Mouse (Mus musculus) naive thymus-derived CD4-positive, alpha-beta T cell, adult 2 months (primary cell): ENCODE data around the gene Tmem234.
A peak's percentile ranks its signal among the peaks of the same experiment; 100 is the strongest.

Source experiments
- DNase-seq: peaks from one replicate; pipeline ENCODE4 v3.0.0-alpha.2; 2011; ENCODE audit warnings: low read depth

The Tmem234 gene

DNA sequence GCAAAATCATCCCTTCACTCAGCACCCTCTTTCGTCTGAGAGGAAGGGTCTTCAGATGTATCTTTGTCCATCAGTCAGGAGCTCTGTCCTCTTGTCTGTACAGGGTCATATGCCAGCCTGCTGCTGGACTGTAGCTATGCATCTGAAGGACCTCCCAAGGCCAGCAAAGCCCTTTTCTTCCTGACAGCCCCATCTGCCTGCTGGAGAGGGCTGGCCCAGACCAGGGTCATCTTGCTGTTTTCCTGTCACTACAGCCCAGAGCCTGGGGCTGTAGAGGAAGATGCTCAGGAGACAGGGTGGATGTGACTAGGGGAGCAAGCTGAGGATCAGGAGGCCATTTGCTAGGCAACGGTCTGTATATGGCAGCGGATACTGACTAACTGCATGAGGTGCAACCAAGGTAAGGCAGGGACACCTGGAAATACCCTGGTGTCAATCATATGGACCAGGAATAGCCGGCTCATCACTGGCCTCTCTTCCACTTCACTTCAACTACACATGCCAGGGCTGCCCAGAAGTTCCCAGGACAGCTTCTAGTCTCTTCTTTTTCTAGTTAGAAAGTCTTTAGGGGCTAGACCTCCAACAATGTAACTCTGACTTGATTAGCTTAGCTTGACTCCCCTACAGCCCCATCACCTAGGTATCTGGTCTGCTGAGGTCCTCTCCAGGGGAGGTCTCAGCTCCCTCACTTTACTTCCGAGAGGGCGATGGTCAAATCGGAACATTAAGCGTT lies 22.5 kb downstream of the Tmem234 start:
- DNase-seq: no peak

GRCm38 (mm10) chr4:129623681-129624091 lies 23.2 kb downstream of the Tmem234 start, which contains the start of gene Ccdc28b:
Gene Ccdc28b (minus strand): TSS chr4:129623947.
- DNase-seq: no peak

DNA sequence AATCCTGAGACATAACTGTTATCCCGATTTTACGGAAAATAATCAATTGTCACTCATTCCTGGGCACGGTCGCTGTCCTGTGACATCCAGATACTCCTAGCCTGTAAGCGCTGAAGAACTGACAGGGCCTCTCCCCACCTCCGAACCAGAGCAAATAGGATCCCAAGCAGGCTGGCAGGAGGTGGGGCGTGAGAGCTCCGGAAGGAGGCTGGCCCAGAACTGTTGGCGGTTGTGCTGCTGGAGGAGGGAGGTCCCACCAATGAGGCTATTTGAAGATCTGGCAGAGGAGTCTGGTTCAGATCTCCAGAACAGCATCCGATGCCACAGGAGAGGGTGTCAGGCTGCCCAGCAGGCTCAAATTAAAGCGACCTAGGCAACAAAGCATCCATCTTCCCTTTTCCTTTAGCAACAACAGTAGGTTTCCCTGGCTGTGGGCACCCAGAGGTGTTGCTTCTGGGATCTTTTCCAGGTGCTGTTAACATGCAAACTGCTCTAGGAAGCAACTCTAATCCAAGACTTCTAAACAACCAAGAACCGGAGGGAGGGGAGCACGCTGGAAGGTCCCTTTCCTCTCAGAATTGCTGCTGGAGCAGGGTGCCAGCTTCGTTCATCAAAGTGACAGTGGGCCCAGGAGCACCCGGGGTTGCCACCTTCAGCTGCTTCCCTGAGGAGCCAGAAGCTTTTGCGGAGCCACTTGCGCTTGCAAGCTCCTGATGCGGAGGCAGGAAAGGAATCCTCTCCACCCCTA lies 24.0 kb downstream of the Tmem234 start:
- DNase-seq: peak; percentile 94

GRCm38 (mm10) chr4:129625029-129625370 lies 24.5 kb downstream of the Tmem234 start:
- DNase-seq: peak; percentile 79

- no peak for DNase-seq
Observed at GRCm38 (mm10) chr4:129625496-129625895, 25.0 kb downstream of the Tmem234 start.

DNA sequence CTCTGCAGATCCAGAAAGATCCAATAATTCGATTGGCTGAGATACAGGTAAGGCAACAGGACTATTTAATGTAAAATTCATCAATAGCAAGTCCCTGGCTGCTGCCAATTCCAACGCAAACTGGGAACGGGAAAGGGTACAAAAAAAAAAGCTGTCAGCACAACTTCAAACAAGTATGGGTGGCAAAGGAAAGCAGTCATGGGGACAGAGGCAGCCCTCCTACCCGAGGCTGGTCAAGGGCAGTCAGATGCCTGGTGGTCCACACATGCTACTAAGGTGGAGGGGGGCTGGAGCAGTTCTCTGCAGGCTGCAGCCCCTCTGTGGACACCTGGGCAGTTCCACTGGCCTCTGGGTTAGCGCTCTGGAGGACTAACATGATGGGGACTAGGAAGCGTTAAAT lies 25.6 kb downstream of the Tmem234 start:
- no peak for DNase-seq

DNA sequence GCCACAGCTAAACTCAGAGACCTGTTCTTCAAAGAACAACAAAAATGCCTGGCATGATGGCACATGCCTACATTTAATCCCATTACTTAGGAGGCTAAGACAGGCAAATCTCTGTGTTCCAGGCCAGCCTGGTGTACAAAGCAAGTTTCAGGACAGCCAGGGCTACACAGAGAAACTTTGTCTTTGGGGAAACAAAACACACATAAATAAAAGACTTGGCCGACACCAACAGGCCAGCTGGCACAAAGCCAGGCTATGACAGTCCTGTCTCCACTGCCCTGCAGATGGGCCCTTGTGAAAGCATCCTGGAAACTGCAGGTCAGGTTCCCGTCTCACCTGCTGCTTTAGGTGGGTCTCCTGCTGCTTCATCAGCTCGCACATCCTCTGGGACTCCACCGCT lies 30.5 kb downstream of the Tmem234 start:
- no peak for DNase-seq

DNA sequence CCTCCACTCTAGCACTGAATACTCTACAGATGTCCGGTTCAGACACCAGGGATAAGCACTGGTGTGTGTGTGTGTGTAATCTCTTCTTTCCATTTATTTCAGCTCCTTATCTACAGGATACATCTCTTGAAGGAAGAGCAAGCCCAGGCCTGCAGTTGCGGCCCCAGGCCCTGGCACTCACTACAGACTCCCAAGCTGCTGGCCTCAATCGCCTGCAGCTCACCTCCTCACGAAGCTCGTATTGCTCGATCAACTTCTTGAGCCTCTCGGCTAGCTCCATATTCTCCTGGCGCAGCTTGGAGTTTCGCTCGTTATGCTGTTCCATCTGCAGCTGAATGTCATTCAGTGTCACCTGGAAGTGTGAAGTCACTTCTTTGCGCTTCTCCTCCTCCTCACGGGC lies 31.4 kb downstream of the Tmem234 start:
- DNase-seq: no peak

DNA sequence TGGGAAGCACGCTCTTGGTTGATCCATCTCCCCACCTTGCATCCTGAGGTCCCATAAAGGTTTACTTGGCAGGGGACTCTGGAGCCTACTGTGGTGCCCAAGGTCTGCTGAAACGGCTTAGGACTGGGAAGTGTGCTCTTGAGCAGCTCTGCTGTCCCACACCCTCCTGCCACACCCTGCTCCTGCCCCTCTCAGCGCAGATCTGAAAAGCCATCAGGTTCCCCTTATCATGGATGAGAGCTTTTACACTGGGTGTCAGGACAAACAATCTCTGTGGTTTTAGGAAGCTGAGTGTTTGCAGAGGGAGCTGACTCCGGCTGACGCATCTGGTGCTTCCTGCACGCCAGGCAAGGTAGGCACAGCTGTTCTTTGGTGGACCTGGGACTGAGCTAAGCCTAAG lies 33.4 kb downstream of the Tmem234 start:
- no peak for DNase-seq

DNA sequence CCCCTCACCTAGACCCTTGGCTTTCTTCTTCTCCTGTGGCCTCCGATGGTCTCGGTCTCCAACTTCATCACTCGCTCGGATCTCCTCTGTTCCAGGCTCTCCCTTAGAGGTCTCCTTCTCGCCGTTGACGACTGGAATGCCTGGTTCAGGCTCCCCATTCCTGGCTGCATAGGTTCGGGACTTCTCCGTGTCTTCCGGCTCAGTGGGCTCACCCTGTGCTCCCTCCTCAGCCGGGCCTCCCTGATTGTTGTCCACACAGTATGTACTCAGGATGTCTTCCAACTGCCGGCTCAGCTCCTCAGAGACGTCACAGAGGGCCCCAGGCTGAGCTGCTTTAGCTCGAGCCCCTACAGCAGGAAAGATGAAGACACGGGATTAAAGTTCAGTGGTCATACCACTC lies 38.8 kb downstream of the Tmem234 start:
- no peak for DNase-seq

- DNase-seq: no peak
Observed at GRCm38 (mm10) chr4:129640101-129640637, 39.7 kb downstream of the Tmem234 start.

- DNase-seq: peak; percentile 95
Observed at GRCm38 (mm10) chr4:129640638-129641467, 40.4 kb downstream of the Tmem234 start, which contains the start of gene Txlna. Gene Txlna (minus strand): TSS chr4:129641065.

- DNase-seq: no peak
Observed at GRCm38 (mm10) chr4:129641756-129642155, 41.3 kb downstream of the Tmem234 start.

GRCm38 (mm10) chr4:129645204-129645603 lies 44.7 kb downstream of the Tmem234 start:
- peak; percentile 28 for DNase-seq

GRCm38 (mm10) chr4:129648656-129649055 lies 48.2 kb downstream of the Tmem234 start:
- no peak for DNase-seq

GRCm38 (mm10) chr4:129650359-129650758 lies 49.9 kb downstream of the Tmem234 start:
- no peak for DNase-seq

DNA sequence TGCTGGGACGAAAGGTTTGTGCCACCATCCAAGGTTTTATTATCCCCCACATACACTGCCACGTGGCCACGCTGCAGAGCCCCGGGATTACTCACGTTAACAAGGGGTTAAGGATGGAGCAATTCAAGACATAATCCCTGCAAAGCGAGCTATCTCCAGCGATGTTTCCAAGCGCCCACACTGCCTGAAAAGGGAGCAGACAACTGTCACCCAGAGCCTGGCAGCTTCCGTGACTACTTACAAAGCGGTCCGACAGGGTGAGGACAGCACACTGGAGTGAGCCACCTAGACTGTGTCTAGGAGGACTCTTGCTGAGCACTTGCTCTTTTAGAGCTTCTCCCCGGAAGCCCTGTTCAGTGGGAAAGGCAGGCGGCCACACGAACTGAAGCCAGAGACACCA lies 54.3 kb downstream of the Tmem234 start:
- DNase-seq: no peak

- no peak for DNase-seq
Observed at GRCm38 (mm10) chr4:129661584-129661983, 61.1 kb downstream of the Tmem234 start.

- no peak for DNase-seq
Observed at GRCm38 (mm10) chr4:129662255-129662813, 61.9 kb downstream of the Tmem234 start.

DNA sequence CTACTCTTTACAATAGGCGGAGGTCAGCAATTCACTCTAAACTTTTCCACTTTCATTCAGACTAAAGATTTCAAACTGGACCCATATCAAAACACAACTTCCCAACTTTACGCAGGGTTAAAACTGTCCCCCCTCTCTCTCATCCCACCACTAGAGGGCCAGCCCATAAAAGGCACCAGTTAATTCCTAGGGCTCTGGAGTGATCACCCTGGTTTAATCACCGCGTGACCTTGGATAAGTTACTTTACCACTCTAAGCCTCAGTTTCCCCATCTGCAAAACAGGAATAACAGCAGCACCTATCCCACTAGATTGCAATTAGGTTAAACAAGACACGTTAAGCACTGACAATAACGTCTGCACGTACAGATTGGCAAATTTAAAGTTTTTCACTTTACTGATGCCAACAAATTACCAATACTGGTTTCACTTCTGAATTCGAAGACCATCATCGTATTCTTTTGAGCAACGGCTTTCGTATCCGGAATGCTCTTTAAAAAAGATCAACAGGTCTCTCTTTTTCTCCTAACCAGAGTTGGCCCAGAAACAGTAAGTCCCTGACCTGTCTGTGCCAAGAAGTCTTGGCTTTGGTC lies 71.1 kb downstream of the Tmem234 start:
- DNase-seq: peak; percentile 71

GRCm38 (mm10) chr4:129672083-129672877 lies 71.8 kb downstream of the Tmem234 start, which contains the start of gene Kpna6:
Gene Kpna6 (minus strand): TSS chr4:129672767.
- peak; percentile 85 for DNase-seq
